Mouse (Mus musculus) lung, embryonic 14.5 days (tissue): ENCODE data around the gene H1foo. TPM values are rescaled to one million over a fixed set of nuclear protein-coding genes. Genes with fewer than 3 reads are reported as not detected.

ENCODE experiments used
- ATAC-seq: fragments of 200-750 bp; cut with Nextera tagmentation; 2 replicates; pipeline ENCODE4 v1.8.0; 2017; ENCODE audit warnings: mild to moderate bottlenecking, moderate TSS enrichment, moderate library complexity; ENCODE audit not compliant: insufficient read depth
- DNase-seq: peaks from one replicate; pipeline ENCODE4 v3.0.0-alpha.2; 2015
- H3K27ac ChIP-seq: fragments of 300-500 bp; sonication (generic); 2 replicates; pipeline ENCODE4 v1.5.1; 2014; ENCODE audit warnings: low read depth, mild to moderate bottlenecking, moderate library complexity
- H3K27me3 ChIP-seq: fragments of 300-500 bp; sonication (generic); 2 replicates; pipeline ENCODE4 v1.6.1; 2014; ENCODE audit warnings: low read length, control low read depth; ENCODE audit not compliant: insufficient read depth
- H3K36me3 ChIP-seq: fragments of 300-500 bp; sonication (generic); 2 replicates; pipeline ENCODE4 v1.6.1; 2014; ENCODE audit warnings: control low read depth; ENCODE audit not compliant: insufficient read depth
- H3K4me1 ChIP-seq: fragments of 300-500 bp; sonication (generic); 2 replicates; pipeline ENCODE4 v1.6.1; 2014; ENCODE audit warnings: antibody characterized with exemption, control low read depth; ENCODE audit not compliant: insufficient read depth
- H3K4me2 ChIP-seq: fragments of 300-500 bp; sonication (generic); 2 replicates; pipeline ENCODE4 v1.6.1; 2014; ENCODE audit warnings: mild to moderate bottlenecking
- H3K4me3 ChIP-seq: fragments of 300-500 bp; sonication (generic); 2 replicates; pipeline ENCODE4 v1.5.1; 2014; ENCODE audit warnings: low read depth, low read length
- H3K9ac ChIP-seq: fragments of 300-500 bp; sonication (generic); 2 replicates; pipeline ENCODE4 v1.6.1; 2014
- H3K9me3 ChIP-seq: fragments of 300-500 bp; sonication (generic); 2 replicates; pipeline ENCODE4 v1.6.1; 2016; ENCODE audit warnings: low read depth, low read length, control low read depth
- CTCF ChIP-seq: IDR thresholded peaks from 2 replicates; pipeline ENCODE4 v1.5.1; 2016; ENCODE audit warnings: antibody characterized with exemption, low read depth
- WGBS: fragments of 180-500 bp; shearing (Covaris S2); extraction: QIAGEN DNeasy Blood & Tissue Kit; methylation state at CpG from one replicate; pipeline ENCODE4 v1.1.7; 2014; 5-methylcytosine and 5-hydroxymethylcytosine counted together
- polyA plus RNA-seq: library from polyadenylated mRNA; unstranded; fragments of >200 nt; fragmentation: Nextera tagmentation; extraction: Ambion mirVana; gene quantifications from 2 replicates; pipeline ENCODE4 v1.2.1, GENCODE M21; 2014

H1foo gene
- polyA plus RNA-seq, 1 experiment from 2014 or later, result not detected

- H3K36me3 ChIP-seq, result peaks cover 94% of the 10 kb centered on the region
These were observed 24.0 kb downstream of the H1foo start for GRCm38 (mm10) chr6:115968700-115969099.

GRCm38 (mm10) chr6:115969103-115969502 lies 24.4 kb downstream of the H1foo start:
- ATAC-seq (no peak), DNase-seq (no peak)
- Histone ChIP-seq H3K27ac (no peak overlapping the region), H3K9me3 (no peaks in the 10 kb centered on the region), H3K4me3 (no peak overlapping the region), H3K4me2 (no peak overlapping the region), H3K27me3 (no peaks in the 10 kb centered on the region), H3K4me1 (peaks cover 19% of the 10 kb centered on the region), H3K36me3 (peaks cover 94% of the 10 kb centered on the region), H3K9ac (no peak overlapping the region)
- WGBS, result 58% methylated on average over 9 of the region's 9 CpGs
- TF ChIP-seq CTCF, result no peak

More at GRCm38 (mm10) chr6:115968700-115969099, 24.0 kb downstream of the H1foo start:
- H3K27ac ChIP-seq, result no peak overlapping the region
- no peak overlapping the region for H3K4me3 ChIP-seq
- 77% methylated on average over 6 of the region's 6 CpGs for WGBS
- H3K9ac ChIP-seq, result no peak overlapping the region
- ATAC-seq (no peak), DNase-seq (no peak)
- H3K4me2 ChIP-seq, result no peak overlapping the region
- peaks cover 19% of the 10 kb centered on the region for H3K4me1 ChIP-seq
- no peak for TF ChIP-seq CTCF
- H3K27me3 ChIP-seq, result no peaks in the 10 kb centered on the region
- H3K9me3 ChIP-seq, result no peaks in the 10 kb centered on the region

GRCm38 (mm10) chr6:115969952-115970351 lies 25.2 kb downstream of the H1foo start:
- H3K4me2 ChIP-seq, result no peak overlapping the region
- DNase-seq (no peak), ATAC-seq (no peak)
- no peaks in the 10 kb centered on the region for H3K9me3 ChIP-seq
- no peak overlapping the region for H3K4me3 ChIP-seq
- peaks cover 19% of the 10 kb centered on the region for H3K4me1 ChIP-seq
- H3K27me3 ChIP-seq, result no peaks in the 10 kb centered on the region
- H3K36me3 ChIP-seq, result peaks cover 96% of the 10 kb centered on the region
- no peak overlapping the region for H3K9ac ChIP-seq
- no peak for TF ChIP-seq CTCF
- WGBS, result 69% methylated on average over 4 of the region's 6 CpGs
- H3K27ac ChIP-seq, result no peak overlapping the region

- Histone ChIP-seq H3K9ac (no peak overlapping the region), H3K4me2 (no peak overlapping the region), H3K27ac (peak overlapping the region; percentile 73), H3K36me3 (peaks cover 96% of the 10 kb centered on the region), H3K9me3 (no peaks in the 10 kb centered on the region), H3K4me1 (peaks cover 19% of the 10 kb centered on the region), H3K4me3 (no peak overlapping the region), H3K27me3 (no peaks in the 10 kb centered on the region)
- DNase-seq (peak; percentile 68), ATAC-seq (peak; percentile 44)
- 31% methylated on average over 13 of the region's 13 CpGs for WGBS
- TF ChIP-seq CTCF, result no peak
These were observed 26.7 kb downstream of the H1foo start for GRCm38 (mm10) chr6:115971273-115972060.

- no peaks in the 10 kb centered on the region for H3K9me3 ChIP-seq
- peak overlapping the region; percentile 20; the same call in 1 of the 2 replicates for H3K9ac ChIP-seq
- WGBS, result 57% methylated on average over 7 of the region's 7 CpGs
- H3K4me3 ChIP-seq, result no peak overlapping the region
- peaks cover 19% of the 10 kb centered on the region for H3K4me1 ChIP-seq
- no peak for TF ChIP-seq CTCF
- H3K27ac ChIP-seq, result peak overlapping the region; percentile 24
- H3K4me2 ChIP-seq, result no peak overlapping the region
- DNase-seq, result peak; percentile 60
- peaks cover 96% of the 10 kb centered on the region for H3K36me3 ChIP-seq
- H3K27me3 ChIP-seq, result no peaks in the 10 kb centered on the region
- peak; percentile 52 for ATAC-seq
These were observed 27.5 kb downstream of the H1foo start for GRCm38 (mm10) chr6:115972083-115972764.

GRCm38 (mm10) chr6:115973139-115973875 lies 28.6 kb downstream of the H1foo start:
- no peak for TF ChIP-seq CTCF
- H3K4me2 ChIP-seq, result no peak overlapping the region
- no peak overlapping the region for H3K4me3 ChIP-seq
- H3K4me1 ChIP-seq, result peaks cover 19% of the 10 kb centered on the region
- WGBS, result 80% methylated on average over 15 of the region's 15 CpGs
- H3K36me3 ChIP-seq, result peaks cover 96% of the 10 kb centered on the region
- H3K27ac ChIP-seq, result no peak overlapping the region
- no peak overlapping the region for H3K9ac ChIP-seq
- no peaks in the 10 kb centered on the region for H3K9me3 ChIP-seq
- ATAC-seq (no peak; the same call in 1 of the 2 replicates), DNase-seq (no peak)
- H3K27me3 ChIP-seq, result no peaks in the 10 kb centered on the region
